Mouse (Mus musculus) liver, postnatal 0 days (tissue): ENCODE measurements around the gene Itpr1.

ENCODE experiments used
- CTCF ChIP-seq: sonication (generic); IDR thresholded peaks from 2 replicates; pipeline ENCODE4 v1.5.1; 2016; ENCODE audit warnings: antibody characterized with exemption, low read depth
- EP300 ChIP-seq: IDR thresholded peaks from 2 replicates; pipeline ENCODE4 v1.6.1; 2016; ENCODE audit warnings: antibody characterized with exemption, low read depth, mild to moderate bottlenecking

GRCm38 (mm10) chr6:108592636-108593035 lies 379.7 kb downstream of the Itpr1 start:
- TF ChIP-seq CTCF (no peak), EP300 (no peak)
